Mouse (Mus musculus): ENCODE results near the gene Ticam1.

The Ticam1 gene

DNA sequence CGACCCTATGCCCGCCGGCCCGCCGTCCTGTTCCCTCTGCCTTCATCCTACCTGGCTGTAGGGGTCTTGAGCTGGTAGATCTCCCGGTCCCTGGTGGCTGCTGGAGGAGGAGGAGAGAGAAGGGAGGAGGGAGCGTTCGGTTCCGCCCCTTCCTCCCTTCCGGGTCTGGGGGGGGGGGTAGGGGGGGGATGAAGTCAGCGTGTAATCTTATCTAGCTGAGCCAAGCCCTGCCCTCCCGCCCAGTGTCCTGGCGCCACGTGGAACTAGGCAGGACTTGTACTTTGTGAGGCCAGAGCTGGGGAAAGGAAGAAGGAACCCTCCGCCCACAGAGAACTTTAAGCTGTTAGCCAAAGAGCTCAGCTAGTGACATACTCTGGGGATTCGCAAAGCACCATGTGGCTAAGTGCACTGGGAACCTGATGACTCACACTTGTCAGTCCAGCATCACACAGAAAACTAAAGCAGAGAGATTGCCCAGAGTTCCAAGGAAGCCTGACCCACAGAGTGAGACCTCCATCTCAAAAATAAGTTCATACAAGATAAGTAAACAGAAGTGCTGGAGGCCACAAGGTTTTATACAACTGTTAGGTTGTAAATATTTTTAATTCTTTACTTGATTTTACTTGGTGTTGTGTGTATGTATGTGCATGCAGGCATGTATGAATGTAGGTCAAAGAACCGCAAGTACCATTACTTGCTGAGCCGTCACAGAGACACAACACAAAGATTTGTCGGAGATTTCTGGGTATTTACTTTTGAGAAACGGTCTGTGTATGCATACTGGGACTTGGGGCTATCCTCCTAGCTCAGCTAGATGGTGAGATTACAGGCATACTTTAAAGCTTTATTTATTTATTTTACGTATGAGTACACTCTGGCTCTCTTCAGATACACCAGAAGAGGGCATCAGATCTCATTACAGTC lies at the start of gene Ticam1:
Gene Ticam1, minus strand, starts transcription at position 144 of the 924 bp plus-strand sequence.
- DNase-seq: peak; percentile 81 to 83

DNA sequence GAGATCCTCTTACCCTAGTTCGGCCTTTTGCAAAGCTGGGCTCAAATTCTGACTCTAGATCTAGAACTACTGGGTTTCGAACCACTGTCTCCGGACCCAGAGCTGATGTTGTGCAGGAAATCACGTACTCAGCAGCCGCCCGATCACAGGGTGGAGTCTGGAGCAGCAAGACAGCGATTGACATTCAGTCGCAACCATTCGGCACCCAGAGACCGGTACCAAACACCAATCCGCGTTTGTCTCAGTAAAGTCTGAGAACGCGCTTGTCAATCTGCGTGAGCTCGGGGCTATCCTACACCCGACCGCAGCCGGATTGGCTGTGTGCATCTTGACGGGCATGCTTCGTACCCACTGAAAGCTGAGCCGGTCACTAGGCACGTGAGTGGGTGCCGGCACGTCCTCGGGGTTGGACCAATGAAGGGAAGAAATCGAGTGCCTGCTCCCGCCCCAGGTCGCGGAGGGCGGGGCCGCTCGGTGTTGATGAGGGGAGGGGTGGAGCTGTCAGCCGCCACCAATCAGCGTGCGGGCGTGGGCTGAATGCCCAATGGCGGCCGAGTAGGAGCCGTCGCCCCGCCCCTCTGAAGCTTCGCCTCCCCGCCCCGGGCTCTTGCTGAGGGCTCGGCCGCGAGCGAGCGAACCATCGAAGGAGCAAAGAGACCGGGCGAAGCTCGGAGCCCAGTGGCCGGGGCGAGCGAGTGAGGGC lies 49.0 kb upstream of the Ticam1 start, which contains the start of gene Kdm4b:
Gene Kdm4b, plus strand, starts transcription at position 613 of the 703 bp plus-strand sequence.
- DNase-seq: peak; percentile 97 to 98

DNA sequence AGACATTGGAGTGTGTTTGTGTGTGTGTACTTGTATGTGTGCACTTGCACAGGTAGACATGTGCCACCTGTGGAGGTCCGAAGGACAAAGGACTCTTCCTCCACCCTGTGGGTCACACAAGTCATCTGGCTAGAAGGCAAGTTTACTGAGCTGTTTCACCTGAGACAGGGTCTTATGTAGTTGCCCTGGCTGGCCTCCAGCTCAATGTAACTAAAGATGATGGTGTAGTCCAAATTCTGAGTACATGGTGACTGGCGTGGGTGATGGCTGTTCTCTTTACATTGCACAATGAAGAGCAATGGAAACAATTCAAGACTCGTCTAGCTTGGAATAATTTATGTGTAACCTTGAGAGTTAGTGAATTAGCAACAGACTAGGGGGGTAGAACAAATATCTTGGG lies 47.8 kb upstream of the Ticam1 start:
- no peak for DNase-seq

DNA sequence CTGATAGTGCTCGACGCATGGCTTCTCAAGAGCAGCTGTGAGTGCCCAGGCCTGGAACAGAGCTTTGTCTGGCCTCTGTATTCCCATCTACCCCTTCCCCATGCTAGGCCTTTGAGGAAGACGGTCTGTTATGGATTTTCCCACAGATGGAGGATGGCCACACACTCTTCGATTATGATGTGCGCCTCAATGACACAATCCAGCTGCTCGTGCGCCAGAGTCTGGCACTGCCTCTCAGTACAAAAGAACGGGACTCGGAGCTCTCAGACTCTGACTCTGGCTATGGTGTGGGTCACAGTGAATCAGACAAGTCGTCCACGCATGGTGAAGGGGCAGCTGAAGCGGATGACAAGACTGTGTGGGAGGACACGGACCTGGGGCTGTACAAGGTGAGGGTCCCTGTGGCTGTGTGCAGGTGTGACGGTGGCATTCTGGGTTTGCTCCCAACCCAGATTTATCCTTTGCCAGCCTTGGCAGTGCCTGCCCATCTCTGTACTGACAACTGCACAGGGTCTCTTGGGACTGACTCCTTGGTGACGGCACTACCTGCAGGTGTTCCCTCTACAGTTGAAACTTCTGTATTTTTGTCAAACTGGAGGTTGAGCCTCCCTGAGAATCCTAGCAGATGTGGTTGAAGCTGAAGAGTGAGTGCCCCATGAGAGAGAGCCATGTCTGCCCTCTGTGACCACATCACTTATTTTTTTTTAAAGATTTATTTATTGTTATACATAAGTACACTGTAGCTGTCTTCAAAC lies 32.8 kb upstream of the Ticam1 start:
- DNase-seq: peak; percentile 34 to 45

DNA sequence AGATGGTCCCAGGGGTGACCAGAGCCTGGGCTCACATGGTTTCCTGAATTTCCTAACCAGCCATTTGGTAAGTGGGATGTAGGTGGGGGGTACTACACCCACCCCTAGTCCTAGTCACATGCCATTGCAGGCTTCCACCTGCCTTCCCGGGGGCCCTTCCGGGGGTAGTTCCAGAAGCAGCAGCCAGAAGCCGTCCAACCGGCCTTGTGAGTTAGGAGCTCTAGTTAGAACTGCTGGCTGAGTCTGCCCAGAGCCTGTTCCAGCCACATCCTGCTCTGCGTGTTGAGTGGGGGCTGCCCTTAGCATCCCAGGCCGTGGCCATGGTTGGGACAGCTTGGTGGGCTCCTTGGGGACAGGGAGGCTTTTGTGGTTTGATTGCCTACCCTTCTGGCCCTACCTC lies 31.5 kb upstream of the Ticam1 start:
- DNase-seq: no peak

DNA sequence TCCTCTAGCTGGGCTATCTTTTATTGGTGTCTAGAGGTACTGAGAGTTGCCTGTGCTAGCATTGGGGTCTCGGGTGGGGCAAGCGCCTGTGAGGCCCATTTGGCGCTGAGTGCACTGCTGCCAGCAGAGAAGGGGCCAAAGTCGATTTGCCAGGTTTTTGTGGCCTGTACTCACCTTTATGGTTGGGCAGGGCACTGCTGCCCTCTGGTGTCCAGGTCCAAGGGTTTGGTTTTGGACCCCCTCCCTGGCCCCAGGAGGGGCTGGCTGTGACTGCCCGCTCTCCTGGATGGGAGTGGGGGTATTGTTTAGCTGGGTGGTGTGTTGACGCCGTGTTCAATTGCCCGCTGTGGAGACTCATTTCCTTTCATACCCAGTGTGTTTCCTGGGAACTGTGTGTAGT lies 29.2 kb upstream of the Ticam1 start:
- peak; percentile 41 to 44 for DNase-seq

DNA sequence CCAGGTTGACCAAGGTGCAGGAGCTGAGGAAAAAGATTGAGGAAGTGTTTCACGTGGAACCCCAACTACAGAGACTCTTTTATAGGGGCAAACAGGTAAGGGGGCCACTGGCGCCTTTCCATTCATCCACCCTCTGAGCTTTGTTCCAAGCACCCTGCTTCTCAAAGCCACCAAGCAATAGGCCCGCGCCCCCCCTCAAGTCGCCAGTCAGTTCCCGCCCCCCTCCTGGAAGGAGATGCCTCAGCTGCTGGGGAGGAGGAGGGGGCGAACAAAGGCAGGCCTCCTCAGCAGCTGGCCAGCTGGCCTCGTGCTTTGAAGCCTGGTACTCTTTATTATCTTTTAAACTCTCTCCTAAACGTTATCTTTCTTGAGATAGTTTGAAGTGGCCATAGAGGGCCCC lies 28.6 kb upstream of the Ticam1 start:
- no peak for DNase-seq

DNA sequence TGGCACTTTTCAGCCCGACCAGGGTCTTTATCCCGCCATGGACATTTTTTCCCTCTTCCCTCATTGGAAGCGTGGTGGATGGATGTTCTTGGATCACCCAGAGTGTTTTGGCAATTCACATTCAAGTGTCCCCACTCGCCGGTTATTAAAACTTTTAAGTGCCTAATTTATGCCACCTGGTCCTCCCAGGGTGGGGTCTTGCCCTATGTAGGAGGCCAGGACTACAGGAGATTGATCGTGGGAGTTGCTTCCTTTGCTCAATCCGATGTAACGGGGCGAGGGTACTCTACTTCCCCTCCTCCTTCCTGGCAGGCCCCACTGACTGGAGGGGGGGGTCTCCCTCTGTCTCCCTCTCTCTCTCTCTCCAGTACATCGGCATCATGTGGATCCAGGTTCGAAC lies 28.1 kb upstream of the Ticam1 start:
- no peak for DNase-seq

DNA sequence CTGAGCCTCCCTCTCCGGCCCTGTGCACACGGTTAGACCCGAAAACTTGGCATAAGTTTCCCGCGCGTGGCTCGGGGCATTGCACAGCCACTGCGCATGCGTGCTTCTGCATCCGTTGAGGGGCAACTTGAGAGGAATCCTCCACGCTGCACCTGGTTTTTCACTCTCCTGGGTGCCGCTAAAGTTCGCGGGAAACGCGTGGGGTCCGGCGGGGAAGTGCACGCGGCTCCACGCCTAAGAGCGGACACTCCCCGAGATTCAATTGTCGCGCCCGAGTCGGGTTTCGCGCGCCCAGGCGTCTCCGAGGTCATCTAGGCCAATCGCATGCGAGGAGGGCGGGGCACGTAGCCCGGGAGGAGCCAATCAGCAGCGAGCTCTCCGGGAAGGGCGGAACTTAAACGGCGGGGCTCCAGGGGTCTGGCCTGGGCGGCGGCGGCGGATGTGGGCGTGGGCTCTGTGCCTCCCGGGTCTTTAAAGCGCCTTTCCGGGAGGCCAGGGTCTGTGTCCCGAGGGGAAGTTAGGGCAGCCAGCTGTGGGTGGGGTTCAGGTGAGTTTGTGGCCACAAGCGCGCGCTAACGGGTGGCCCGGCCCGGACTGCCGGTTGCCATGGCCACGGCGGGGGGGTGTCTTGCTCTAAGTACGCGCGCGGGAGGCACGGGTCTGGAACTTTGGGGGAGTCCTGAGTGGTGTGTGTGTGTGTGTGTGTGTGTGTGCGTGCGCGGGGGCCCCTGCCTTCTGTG lies 27.4 kb upstream of the Ticam1 start:
- peak; percentile 97 for DNase-seq

DNA sequence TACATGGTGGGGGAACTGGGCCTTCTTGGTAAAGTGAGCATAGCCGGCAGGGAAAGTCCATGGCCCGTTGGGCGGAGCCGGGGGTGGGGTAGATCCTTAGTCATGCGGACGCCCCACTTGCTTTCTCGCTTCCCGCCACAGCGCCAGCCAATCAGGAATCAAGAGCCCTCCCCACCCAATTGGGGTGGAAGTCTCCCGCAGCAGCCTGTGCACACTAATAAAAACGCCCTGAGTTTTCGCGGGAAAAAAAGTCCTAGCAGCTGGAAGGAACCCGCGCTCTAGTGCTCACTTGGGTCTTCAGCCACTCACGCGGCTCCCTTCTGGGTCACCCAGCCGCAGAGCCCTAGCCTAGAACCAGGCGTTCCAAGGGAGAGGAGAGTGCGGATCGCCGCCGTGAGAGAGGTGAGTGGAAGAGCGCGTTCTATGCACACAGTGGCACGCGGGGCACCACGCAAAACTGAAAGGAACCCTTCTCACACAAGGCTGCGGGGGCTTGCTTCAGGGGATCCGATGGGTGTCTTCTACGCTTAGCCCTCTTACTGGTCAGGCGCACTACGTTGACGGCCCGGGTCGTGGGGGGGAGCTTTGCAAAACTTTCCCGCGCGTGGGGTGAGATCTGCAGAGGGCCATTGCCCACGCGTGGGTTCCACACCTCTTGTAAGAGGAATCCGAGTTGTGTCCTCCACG lies 26.7 kb upstream of the Ticam1 start, which contains the start of gene Uhrf1:
Gene Uhrf1, plus strand, starts transcription at position 162 of the 687 bp plus-strand sequence.
- peak; percentile 54 to 61 for DNase-seq

DNA sequence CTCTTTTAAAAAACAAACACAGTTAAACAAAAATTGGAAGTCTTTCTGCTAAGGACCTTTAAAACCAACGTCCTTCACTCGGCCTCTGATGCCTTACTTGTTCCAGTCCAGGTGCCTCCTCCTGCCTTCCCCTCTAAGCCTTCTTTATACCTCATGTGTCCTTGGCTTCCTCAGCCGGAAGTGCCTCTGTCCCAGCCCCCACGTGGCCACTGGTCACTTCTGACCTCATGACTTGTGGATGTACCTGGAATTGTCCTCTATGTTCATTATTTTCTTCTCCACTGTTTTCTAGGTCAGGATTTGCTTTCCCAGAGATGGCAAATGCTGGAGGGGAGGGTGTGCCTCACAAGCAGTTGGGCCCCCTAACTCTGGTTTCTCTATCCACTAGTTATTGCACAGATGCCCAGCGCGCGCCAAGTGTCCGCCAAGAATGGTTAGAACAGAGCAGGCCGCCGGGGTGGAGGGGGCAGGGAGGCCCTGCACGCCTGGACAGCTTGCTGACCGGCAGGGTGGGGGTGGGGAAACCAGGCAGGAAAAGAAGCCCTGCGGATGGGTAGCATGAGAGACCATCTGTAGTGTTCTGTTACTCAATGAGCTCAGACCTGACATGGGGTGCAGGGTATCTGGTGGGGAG lies 25.9 kb upstream of the Ticam1 start:
- no peak for DNase-seq

DNA sequence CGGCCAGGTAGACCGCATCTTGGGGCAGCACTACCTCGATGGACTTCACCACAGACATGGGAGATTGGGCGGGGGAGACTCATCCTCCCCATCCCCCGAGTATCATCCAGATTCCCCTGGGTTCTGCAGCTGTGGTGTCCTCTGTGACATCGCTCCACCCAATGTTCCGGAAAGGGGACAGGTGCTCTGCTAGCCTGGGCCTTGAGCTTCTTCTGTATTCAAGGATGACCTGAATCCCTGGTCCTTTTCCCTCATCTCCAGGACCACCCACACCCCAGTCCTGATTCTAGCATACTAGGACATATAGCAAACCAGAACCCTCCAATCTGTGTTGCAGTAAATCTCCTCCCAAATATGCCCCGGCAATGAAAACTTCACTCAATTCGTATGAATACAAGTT lies 23.6 kb upstream of the Ticam1 start, which contains the start of gene Arrdc5:
Gene Arrdc5, minus strand, starts transcription at position 101 of the 400 bp plus-strand sequence.
- no peak for DNase-seq

DNA sequence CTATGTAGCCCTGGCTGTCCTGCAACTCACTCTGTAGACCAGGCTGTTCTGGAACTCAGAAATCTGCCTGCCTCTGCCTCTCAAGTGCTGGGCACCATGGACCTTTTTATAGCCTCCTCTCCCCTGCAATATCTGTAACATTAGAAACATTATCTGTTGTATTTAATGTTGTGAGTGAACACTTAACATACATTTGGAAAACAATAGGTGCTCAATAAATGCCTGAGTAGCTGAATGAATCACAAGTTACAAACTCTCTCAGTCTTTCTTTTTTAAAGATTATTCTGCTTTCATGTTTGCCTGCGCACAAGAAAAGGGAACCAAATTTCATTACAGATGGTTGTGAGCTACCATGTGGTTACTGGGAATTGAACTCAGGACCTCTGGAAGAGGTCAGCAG lies 21.7 kb upstream of the Ticam1 start:
- no peak for DNase-seq

DNA sequence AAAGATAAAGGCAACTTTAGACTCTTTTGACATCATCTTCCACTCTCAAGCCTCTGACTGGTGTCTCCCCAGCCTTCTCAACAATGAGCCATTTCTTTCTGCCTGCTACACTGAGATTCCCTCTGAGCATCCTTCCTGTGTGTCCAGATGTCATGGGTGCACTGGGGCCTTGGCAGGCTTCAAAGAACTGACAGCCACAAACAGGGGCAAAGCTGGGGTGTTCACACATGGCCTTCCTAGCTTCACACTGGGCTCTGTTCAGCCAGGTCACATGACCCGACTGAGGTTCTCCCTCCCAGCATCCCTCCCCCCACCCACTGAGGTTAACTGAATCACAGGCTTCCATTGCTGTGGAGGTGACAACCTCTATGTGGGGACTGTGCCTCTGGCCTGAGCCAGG lies 19.6 kb upstream of the Ticam1 start:
- DNase-seq: no peak

DNA sequence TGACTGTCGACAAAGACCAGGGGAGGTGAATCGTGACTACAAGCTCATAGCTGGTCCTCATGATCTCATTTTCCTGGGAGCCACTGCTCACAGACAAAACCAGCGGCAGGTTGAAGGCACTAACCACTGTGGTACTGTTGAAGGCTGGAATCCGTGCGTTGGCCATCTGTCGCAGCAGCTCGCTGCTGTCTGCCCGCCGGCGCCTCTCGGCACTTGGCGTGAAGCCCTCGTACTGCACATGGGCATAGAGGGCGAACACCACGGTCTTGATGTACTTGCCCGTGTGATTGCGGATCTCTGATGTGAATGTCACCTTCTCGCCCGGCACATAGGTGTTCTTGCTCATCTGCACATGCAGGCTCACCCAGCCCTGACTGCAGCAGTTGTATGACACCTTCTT lies 17.7 kb upstream of the Ticam1 start:
- no peak for DNase-seq

DNA sequence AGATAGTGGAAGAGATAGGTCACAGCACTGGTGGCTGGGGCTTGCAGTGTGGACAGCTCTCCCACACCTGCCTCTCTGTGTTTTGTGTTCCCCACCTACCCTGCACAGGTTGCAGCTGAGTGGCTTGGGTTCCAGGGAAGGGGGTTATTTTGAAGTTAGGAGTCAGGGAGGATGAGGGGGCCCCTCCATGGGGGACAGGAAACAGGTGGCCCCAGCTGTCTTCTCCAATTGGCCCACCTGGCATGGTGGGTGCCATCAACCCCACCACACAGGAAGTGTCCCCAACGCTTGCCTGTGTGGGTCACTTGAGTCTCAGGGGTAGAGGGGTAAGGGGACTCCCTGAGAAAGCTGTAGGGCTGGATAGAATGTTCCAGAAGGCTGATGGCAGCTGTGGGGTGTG lies 16.7 kb upstream of the Ticam1 start:
- DNase-seq: no peak

DNA sequence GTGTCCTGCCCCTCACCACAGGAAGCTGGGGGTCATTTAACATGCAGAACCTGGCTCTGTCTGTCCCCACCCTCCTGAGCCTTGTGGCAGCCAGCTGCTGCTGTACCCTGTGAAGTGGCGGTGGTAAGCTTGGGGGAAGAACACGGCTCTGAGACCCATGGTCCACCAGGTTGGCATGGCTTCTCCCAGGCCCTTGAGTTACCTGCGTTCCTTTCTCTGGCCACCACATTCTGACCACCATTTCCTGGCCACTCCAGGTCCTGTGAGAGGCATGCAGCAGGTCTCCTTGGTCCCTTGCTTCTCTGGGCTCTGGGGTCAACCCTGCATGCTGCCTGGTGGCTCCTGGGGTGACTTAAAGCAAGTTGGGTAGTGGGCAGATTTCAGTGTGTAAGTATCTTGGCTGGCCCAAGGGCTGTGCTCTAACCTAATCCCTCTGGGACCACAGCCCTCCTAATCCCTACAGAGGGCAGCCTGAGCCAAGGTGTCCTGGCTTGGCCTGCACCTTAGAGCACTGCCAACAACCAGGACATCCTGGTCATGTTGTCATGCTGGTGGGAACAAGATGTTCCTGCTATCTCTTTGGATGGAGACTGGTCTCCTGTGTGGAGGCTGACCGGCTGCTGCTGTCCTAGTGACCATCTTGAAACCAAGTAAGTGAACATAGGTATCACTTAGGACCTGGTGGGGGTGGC lies 16.1 kb upstream of the Ticam1 start, which contains the start of gene Plin3:
Gene Plin3, minus strand, starts transcription at position 343 of the 692 bp plus-strand sequence.
- no peak for DNase-seq

DNA sequence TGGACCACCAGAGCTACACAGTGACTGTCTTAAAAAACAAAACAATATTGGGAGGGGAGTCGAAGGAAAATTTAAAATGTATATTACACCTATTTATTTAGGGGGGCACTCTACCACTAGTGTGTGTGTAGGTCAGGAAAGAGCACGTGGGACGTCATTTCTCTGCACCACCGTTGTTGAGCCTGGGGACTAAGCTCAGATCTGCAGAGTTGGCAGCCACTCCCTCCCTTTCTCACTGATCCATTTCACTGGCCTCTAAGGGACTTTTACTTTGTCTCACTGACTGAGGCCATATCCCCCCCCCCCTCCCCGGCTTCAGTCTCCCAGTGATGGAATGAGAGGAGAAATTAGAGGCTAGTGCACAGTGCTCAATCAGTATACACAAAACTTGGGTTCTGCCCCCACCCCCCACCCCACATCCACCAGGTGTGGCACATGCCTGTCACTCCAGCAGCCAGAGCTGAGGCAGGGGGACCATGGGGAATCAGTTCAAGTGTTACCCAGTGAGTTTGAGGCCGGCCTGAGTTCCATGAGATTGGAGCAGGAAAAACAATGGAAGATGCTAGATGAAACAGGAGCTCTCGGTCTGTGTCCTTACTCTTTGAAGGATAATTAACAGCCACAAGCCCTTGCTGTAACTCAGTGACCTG lies 15.4 kb upstream of the Ticam1 start:
- no peak for DNase-seq

DNA sequence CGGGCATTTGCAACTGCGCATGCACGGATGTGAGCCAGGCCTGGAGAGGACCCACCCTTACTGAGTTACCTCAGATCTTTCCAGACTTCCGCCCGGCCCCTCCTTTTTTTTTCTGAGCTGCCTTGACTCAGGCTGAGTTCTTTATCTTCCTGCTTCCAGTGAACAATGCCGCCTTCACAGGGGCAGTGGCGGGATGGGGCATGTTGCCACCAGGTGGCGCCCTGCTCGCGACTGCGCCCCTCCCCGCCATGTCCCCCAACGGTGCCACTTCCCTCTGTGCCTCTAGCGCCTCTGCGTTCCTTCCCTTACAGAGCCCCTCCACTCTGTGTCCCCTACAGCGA lies 14.6 kb upstream of the Ticam1 start:
- DNase-seq: peak; percentile 92
